Mouse (Mus musculus) cerebellum, adult 2 months (tissue): Measurements from ENCODE around the gene Bhlhe23. TPM values are rescaled to one million over a fixed set of nuclear protein-coding genes. Genes with fewer than 3 reads are reported as not detected.

ENCODE experiments used
- DNase-seq, 2 experiments: peaks; one replicate each; pipeline ENCODE4 v3.0.0; 2021
- H3K27ac ChIP-seq: fragments of 200-500 bp; 2 replicates; pipeline ENCODE4 v1.5.1; 2012; ENCODE audit warnings: low read length, control low read depth, inconsistent platforms; ENCODE audit not compliant: insufficient read depth
- H3K27me3 ChIP-seq: fragments of 200-500 bp; 2 replicates; pipeline ENCODE4 v1.6.1; 2012; ENCODE audit warnings: inconsistent platforms, mild to moderate bottlenecking, low read length, moderate library complexity; ENCODE audit not compliant: control insufficient read depth, insufficient read depth
- H3K4me1 ChIP-seq: fragments of 200-500 bp; 2 replicates; pipeline ENCODE4 v1.6.1; 2011; ENCODE audit warnings: low read length; ENCODE audit not compliant: control insufficient read depth, insufficient read depth
- H3K4me3 ChIP-seq: fragments of 200-500 bp; replicated peaks from 2 replicates; pipeline ENCODE3; 2011; ENCODE audit warnings: mild to moderate bottlenecking, low read depth, low read length, control low read depth; ENCODE audit not compliant: insufficient read depth
- CTCF ChIP-seq: fragments of 200-500 bp; IDR thresholded peaks from 2 replicates; pipeline ENCODE4 v1.5.1; 2011; ENCODE audit warnings: low read depth, mild to moderate bottlenecking, control low read depth, low read length, moderate library complexity, borderline replicate concordance; ENCODE audit not compliant: insufficient read depth
- POLR2A ChIP-seq: fragments of 200-500 bp; IDR thresholded peaks from 2 replicates; pipeline ENCODE4 v1.6.1; 2011; ENCODE audit warnings: low read length, control low read depth, borderline replicate concordance; ENCODE audit not compliant: insufficient read depth
- WGBS: fragments of 180-500 bp; shearing (Covaris S2); methylation state at CpG from one replicate; pipeline ENCODE4 v1.1.7; 2018; 5-methylcytosine and 5-hydroxymethylcytosine counted together
- polyA plus RNA-seq: library from polyadenylated mRNA; depleted of rRNA; stranded (reverse); fragments of >200 nt; gene quantifications from 2 replicates; pipeline ENCODE4 v1.2.3, GENCODE M21; 2012

Gene Bhlhe23
- polyA plus RNA-seq, 1 experiment, result not detected

DNA sequence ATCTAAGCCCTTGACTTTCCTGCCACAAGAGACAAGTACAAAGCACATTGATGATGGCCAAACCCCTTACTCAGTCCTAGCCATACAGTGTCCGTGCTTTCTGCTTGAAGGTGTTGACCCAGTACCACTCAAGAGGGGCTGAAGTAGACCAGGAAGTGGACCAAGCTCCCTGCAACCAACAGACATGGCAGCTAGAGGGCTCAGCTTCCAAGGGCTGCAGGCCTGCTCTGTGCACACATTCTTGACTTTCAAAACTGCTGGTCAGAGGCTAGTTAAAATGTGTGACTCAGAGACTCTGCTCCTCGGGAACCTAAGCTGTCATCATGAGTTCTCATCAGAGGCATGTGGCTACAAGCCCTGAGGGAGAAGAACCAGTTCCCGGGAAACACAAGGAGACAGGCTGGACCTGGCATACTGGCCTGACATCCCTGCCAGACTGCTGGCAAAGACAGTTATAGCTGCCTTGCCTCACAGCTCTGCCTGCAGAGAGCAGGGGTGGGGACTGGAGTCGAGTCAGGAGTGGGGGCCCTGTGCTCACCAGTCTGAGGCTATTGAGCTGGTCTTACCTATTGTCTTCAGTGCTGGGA lies 37.4 kb upstream of the Bhlhe23 start:
- Histone ChIP-seq H3K4me1 (peaks cover 41% of the 10 kb centered on the region), H3K4me3 (no peak overlapping the region), H3K27ac (peak overlapping the region; percentile 74), H3K27me3 (no peaks in the 10 kb centered on the region)
- 12% methylated on average over 4 of the region's 4 CpGs for WGBS
- TF ChIP-seq POLR2A, result no peak
- peak; percentile 43; the same call in 1 of the 2 replicates for TF ChIP-seq CTCF
- peak; percentile 84 to 94 for DNase-seq

DNA sequence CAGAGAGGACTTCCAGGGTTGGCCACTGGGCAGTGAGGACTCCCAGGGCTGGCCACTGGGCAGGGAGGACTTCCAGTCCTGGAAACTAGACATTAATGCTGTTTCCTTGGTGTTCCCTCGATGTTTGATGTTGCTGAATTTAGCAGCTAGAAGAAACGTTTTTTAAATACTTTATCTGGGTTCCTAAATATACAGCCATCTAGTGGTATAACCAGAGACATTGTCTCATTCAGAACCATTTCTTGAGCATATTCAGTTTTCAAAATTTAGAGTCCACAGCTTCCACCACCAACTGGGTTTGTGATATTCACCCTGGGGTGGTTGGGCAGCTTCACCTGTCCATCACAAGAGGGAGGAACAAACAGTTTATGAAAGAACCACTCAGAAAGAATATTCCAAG lies 34.3 kb upstream of the Bhlhe23 start:
- 65% methylated on average over 2 of the region's 2 CpGs for WGBS
- H3K4me1 ChIP-seq, result peaks cover 33% of the 10 kb centered on the region
- H3K4me3 ChIP-seq, result no peak overlapping the region
- no peak overlapping the region for H3K27ac ChIP-seq
- TF ChIP-seq POLR2A (no peak), CTCF (no peak)
- H3K27me3 ChIP-seq, result no peaks in the 10 kb centered on the region
- no peak for DNase-seq

DNA sequence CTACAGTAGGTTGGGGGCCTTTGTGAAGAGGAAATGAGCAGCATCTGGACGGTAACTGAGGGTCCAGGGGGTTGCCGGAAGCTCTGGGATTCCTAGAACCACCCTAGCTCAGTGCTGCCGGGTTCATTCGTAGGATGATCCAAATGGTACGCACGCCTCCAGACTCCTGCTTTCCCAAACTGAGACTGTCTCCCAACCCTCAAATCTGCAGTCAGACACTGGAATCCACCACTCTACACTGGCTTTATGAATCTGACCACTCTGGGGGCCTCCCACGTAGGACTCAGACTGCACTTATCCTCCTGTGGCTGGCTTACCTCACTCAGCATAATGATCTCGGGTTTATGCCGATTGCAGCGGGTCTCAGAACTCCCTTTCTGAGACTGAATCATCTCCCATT lies 32.8 kb upstream of the Bhlhe23 start:
- H3K27ac ChIP-seq, result no peak overlapping the region
- no peak overlapping the region for H3K4me3 ChIP-seq
- no peaks in the 10 kb centered on the region for H3K27me3 ChIP-seq
- DNase-seq, result no peak
- no peak for TF ChIP-seq CTCF
- TF ChIP-seq POLR2A, result no peak
- peaks cover 21% of the 10 kb centered on the region for H3K4me1 ChIP-seq
- WGBS, result 84% methylated on average over 10 of the region's 10 CpGs

DNA sequence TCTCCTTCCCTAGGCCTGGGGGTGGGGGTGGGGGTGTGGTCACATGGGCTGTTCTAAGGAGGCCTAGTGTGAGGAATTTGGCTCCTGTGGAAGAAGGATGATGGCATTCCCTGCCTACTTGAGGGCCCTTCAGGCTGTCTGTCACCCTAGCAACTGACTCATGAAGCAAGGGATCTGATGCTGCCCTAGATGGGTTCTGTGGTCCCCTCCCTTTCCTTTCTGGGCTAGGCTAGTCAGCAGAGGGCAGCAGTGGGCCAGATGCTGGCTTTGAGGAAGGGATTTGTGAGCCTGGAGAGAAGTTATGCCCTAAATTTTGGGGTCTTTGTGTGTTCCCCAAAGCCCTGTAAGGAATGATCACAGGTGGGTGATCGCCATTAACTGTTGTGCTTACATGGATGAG lies 29.3 kb upstream of the Bhlhe23 start:
- Histone ChIP-seq H3K27ac (no peak overlapping the region), H3K4me1 (peaks cover 6% of the 10 kb centered on the region; the same call in 1 of the 2 replicates), H3K27me3 (no peaks in the 10 kb centered on the region), H3K4me3 (no peak overlapping the region)
- peak; percentile 89 for TF ChIP-seq CTCF
- no peak for TF ChIP-seq POLR2A
- DNase-seq, result peak; percentile 68 to 77
- 62% methylated on average over 1 of the region's 1 CpGs for WGBS

DNA sequence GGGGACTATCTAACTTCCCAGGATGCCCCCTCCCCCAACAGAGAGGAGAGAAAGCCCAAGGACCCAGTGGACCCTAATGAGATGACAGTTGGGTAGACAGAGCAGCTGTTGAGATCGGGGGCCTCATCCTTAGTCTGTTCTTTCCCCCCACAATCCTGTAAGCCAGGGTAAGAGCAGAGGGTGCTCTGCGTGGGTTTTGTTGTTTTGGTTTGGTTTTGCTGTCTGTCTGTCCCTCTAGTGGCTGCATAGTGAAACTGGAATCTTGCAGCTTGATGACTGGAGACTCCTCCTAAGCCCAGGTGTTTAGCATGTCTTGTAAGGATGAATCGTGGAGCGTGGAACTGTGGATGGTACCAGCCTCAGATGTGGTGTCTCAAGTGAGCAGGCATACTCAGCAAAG lies 19.3 kb upstream of the Bhlhe23 start:
- no peak overlapping the region for H3K4me3 ChIP-seq
- peaks cover 7% of the 10 kb centered on the region; the same call in 1 of the 2 replicates for H3K4me1 ChIP-seq
- TF ChIP-seq CTCF, result no peak
- no peak for TF ChIP-seq POLR2A
- no peak for DNase-seq
- no peaks in the 10 kb centered on the region for H3K27me3 ChIP-seq
- WGBS, result 58% methylated on average over 4 of the region's 4 CpGs
- no peak overlapping the region for H3K27ac ChIP-seq

DNA sequence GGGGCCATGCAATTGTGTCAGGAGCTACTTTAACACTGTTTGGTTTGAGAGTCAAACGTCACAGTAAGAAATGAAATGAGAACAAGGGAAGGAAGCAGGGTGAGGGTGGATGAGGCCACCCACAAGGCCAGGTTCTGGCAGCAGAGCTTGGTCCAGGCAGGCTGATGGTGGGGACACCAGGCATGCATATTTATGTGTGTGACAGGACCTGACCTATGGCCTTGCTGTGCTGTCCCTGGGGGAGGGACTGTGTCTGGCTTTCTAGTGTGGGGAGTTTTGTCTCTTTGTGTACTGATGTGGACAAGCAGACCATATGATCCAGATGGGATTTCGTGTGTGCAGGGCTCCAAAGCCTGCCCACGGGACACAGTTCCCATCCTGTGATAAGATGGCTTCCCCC lies 18.9 kb upstream of the Bhlhe23 start:
- Histone ChIP-seq H3K27me3 (no peaks in the 10 kb centered on the region), H3K4me3 (no peak overlapping the region), H3K4me1 (peaks cover 7% of the 10 kb centered on the region; the same call in 1 of the 2 replicates), H3K27ac (no peak overlapping the region)
- TF ChIP-seq CTCF (no peak), POLR2A (no peak)
- DNase-seq, result no peak
- WGBS, result 68% methylated on average over 3 of the region's 3 CpGs

DNA sequence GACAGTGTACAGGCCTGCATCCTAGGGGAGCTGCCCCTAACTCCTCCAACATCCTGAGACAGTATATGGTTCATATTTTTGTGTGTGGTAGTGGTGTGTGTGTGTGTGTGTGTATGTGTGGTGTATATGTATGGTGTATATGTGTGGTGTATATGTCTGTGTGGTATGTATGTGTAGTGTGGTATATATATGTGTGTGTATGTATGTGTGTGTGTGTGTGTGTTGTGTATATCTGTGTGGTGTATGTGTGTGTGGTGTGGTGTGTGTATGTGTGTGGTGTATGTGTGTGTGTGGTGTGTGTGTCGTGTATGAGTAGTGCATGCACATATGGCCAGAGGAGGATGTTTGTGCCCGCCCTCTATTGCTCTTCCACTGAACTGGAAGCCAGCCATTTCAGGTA lies 17.7 kb upstream of the Bhlhe23 start:
- no peak for DNase-seq
- Histone ChIP-seq H3K4me1 (peaks cover 13% of the 10 kb centered on the region), H3K4me3 (no peak overlapping the region), H3K27me3 (no peaks in the 10 kb centered on the region), H3K27ac (no peak overlapping the region)
- TF ChIP-seq POLR2A (no peak), CTCF (no peak)
- WGBS, result 82% methylated on average over 2 of the region's 2 CpGs

DNA sequence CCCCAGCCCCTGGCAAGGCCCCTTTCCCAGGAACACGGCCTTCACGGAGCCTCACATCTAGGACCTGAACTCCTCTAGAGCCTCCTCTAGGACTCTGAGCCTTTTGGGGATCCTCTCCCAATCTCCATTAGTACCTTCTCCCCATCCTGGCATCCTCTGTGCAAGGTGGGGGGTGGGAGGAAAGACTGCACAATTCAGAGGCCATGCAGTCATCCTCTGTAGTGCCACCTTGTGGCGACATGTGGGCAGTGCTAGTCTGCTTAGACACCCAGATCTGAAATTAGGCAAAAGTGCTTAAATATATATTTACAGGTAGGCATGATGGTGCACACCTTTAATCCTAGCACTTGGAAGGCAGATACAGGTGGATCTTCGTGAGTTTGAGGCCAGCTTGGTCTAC lies 15.0 kb upstream of the Bhlhe23 start:
- peak; percentile 64 to 74 for DNase-seq
- Histone ChIP-seq H3K4me3 (no peak overlapping the region), H3K4me1 (peaks cover 31% of the 10 kb centered on the region), H3K27ac (no peak overlapping the region), H3K27me3 (no peaks in the 10 kb centered on the region)
- TF ChIP-seq CTCF (peak; percentile 87), POLR2A (no peak)
- WGBS, result 43% methylated on average over 4 of the region's 4 CpGs

DNA sequence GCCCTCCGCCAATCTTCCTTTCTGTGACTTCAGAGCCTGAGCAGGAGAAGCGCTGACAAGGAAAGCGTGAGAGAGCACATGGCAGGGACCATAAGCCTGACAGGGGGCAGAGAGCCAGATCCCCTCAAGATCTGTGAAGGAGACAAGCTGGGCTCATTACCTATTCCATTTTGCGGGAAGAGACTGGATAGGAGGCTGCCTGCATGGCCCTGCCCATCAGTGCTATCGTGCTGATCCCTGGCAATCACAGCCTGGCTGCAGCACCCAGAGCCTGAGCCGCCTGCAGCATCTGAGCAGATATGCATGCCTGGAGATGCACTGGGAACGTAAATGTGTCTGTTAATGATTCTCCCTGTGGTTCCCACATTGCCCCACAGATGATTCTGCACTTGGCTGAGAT lies 12.1 kb upstream of the Bhlhe23 start:
- WGBS, result 4% methylated on average over 7 of the region's 7 CpGs
- TF ChIP-seq CTCF, result 0 out of 2 replicates have a peak, but pooled peaks have one; percentile 16
- TF ChIP-seq POLR2A, result 0 out of 2 replicates have a peak, but pooled peaks have one; percentile 31
- Histone ChIP-seq H3K27ac (peak overlapping the region; percentile 51), H3K27me3 (no peaks in the 10 kb centered on the region), H3K4me1 (peaks cover 30% of the 10 kb centered on the region), H3K4me3 (no peak overlapping the region)
- DNase-seq, result peak; percentile 75 to 81
